ENCODE assay signal across 8 mouse cellular contexts in the genomic region with DNA sequence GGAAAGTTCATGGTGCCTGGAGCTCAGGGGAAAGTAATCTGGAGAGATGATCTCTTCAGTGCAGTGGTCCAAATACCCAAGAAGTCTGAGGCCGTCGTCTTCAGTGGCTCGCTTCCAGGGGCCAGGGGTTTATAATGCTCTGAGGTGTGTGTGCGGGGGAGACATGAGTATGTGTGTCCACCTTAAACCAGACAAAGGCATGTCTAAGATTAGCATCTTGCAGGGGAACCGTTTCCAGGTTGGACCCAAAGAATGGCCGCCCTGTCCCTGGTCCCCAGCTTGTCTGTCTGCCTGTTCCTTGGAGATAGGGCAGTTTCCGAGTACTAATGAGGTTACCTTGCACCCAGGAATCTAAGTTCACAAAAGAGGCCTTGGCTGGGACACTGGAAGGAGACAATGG. TPM values are rescaled to one million over a fixed set of nuclear protein-coding genes. Genes with fewer than 3 reads are reported as not detected.
DNase-seq lines count a peak whose midpoint lies in the region; ATAC-seq and TF ChIP-seq lines count a peak whose summit lies in the region.
"Had no signal": no experiment of that assay in that cellular context is flagged by ENCODE, and none has a peak within 500 bp of the region (broad histone marks: within the 10 kb centered on the region; RNA-seq: fewer than 3 reads in every experiment).

A gene (minus strand): TSS at position 101 of the 400 bp plus-strand sequence.

- peak within 1 kb of the TSS; percentile 73 for H3K4me2 ChIP-seq in lung, embryonic 15.5 days
- H3K4me2 ChIP-seq in forebrain, embryonic 11.5 days (ENCODE audit: low read depth, low read length, severe bottlenecking): peak within 1 kb of the TSS; percentile 85
- H3K4me2 ChIP-seq in limb, embryonic 11.5 days (ENCODE audit: low read depth, severe bottlenecking): peak within 1 kb of the TSS; percentile 74

- H3K4me3 ChIP-seq in lung, embryonic 15.5 days: peak within 1 kb of the TSS; percentile 44
- H3K4me3 ChIP-seq in forebrain, embryonic 11.5 days (ENCODE audit: low read depth, low read length): peak within 1 kb of the TSS; percentile 35
- peak within 1 kb of the TSS; percentile 32 for H3K4me3 ChIP-seq in limb, embryonic 11.5 days (ENCODE audit: low read depth, low read length)
- H3K4me3 ChIP-seq in olfactory bulb, adult 2 months (ENCODE audit: insufficient read depth, low read depth, low read length): peak within 1 kb of the TSS; percentile 51

- TF ChIP-seq POLR2A in olfactory bulb, adult 2 months (IDR thresholded peaks at IDR 0.05; ENCODE audit: insufficient read depth, low read depth, low read length): no peak

- 87% methylated on average over 7 of the region's 7 CpGs for WGBS in lung, embryonic 15.5 days
- 89% methylated on average over 7 of the region's 7 CpGs for whole genome bisulfite sequencing in forebrain, embryonic 11.5 days
- 88% methylated on average over 7 of the region's 7 CpGs for WGBS in limb, embryonic 11.5 days
- 93% methylated on average over 7 of the region's 7 CpGs for WGBS in olfactory bulb, adult 2 months

- H3K27me3 ChIP-seq in lung, embryonic 15.5 days: peaks cover 35% of the 10 kb centered on the region
- peaks cover 13% of the 10 kb centered on the region for H3K27me3 ChIP-seq in forebrain, embryonic 11.5 days (ENCODE audit: control insufficient read depth, insufficient read depth, low read length)
- H3K27me3 ChIP-seq in limb, embryonic 11.5 days (ENCODE audit: control insufficient read depth, insufficient read depth, low read length): peaks cover 23% of the 10 kb centered on the region

- peaks cover 17% of the 10 kb centered on the region for H3K4me1 ChIP-seq in lung, embryonic 15.5 days
- peaks cover 8% of the 10 kb centered on the region; the same call in 1 of the 2 replicates for H3K4me1 ChIP-seq in forebrain, embryonic 11.5 days (replicated peaks; ENCODE audit: control insufficient read depth, insufficient read depth, low read length)
- peaks cover 6% of the 10 kb centered on the region; the same call in 1 of the 2 replicates for H3K4me1 ChIP-seq in limb, embryonic 11.5 days (ENCODE audit: control insufficient read depth, insufficient read depth, low read length)
- H3K4me1 ChIP-seq in olfactory bulb, adult 2 months (ENCODE audit: control insufficient read depth, insufficient read depth, low read length): peaks cover 22% of the 10 kb centered on the region

- TF ChIP-seq CTCF in olfactory bulb, adult 2 months (IDR thresholded peaks at IDR 0.05; ENCODE audit: insufficient read depth, low read depth, low read length): no peak

- H3K9ac ChIP-seq in lung, embryonic 15.5 days: peak within 1 kb of the TSS; percentile 32; the same call in 1 of the 2 replicates
- peak within 1 kb of the TSS; percentile 63 for H3K9ac ChIP-seq in forebrain, embryonic 11.5 days (ENCODE audit: low read length)
- peak within 1 kb of the TSS; percentile 47 for H3K9ac ChIP-seq in limb, embryonic 11.5 days (ENCODE audit: low read length)

- no peak within 1 kb of the TSS for H3K27ac ChIP-seq in lung, embryonic 15.5 days
- no peak within 1 kb of the TSS for H3K27ac ChIP-seq in forebrain, embryonic 11.5 days (ENCODE audit: low read depth, low read length)
- H3K27ac ChIP-seq in limb, embryonic 11.5 days (replicated peaks; ENCODE audit: low read depth, low read length): no peak within 1 kb of the TSS
- H3K27ac ChIP-seq in olfactory bulb, adult 2 months (ENCODE audit: insufficient read depth, low read depth, low read length): peak within 1 kb of the TSS; percentile 38; the same call in 1 of the 2 replicates

- H3K36me3 ChIP-seq in lung, embryonic 15.5 days: no peaks in the 10 kb centered on the region
- no peaks in the 10 kb centered on the region for H3K36me3 ChIP-seq in forebrain, embryonic 11.5 days (ENCODE audit: control insufficient read depth, insufficient read depth, low read length)
- no peaks in the 10 kb centered on the region for H3K36me3 ChIP-seq in limb, embryonic 11.5 days (ENCODE audit: control insufficient read depth, insufficient read depth, low read length)

- no peaks in the 10 kb centered on the region for H3K9me3 ChIP-seq in lung, embryonic 15.5 days
- H3K9me3 ChIP-seq in forebrain, embryonic 11.5 days (ENCODE audit: control insufficient read depth, low read length): no peaks in the 10 kb centered on the region
- no peaks in the 10 kb centered on the region for H3K9me3 ChIP-seq in limb, embryonic 11.5 days (ENCODE audit: control insufficient read depth, low read length)

- no peak for ATAC-seq in lung, embryonic 15.5 days (ENCODE audit: borderline replicate concordance, extremely low read depth, low FRiP score, low TSS enrichment)
- ATAC-seq in forebrain, embryonic 11.5 days (replicated peaks; ENCODE audit: low FRiP score): no peak
- ATAC-seq in limb, embryonic 11.5 days (ENCODE audit: insufficient number of reproducible peaks, low FRiP score, low TSS enrichment, low read depth): no peak

- DNase-seq in lung, postnatal 14 days: no peak
- no peak for DNase-seq in forebrain, embryonic 11.5 days (ENCODE audit: low spot score)
- DNase-seq in limb, embryonic 11.5 days (ENCODE audit: low spot score): no peak
- no peak for DNase-seq in retina, postnatal 1 day
- DNase-seq in layer of hippocampus, postnatal 25 days (ENCODE audit: extremely low spot score in 1 of 2, low spot score in 1 of 2): no peak
- DNase-seq: adrenal gland, postnatal 10 days had no signal

RNA-seq across cellular contexts. Expression of the gene that starts here (rescaled TPM):
- not detected in 2 replicates for polyA plus RNA-seq in lung, embryonic 15.5 days (2015; fragmentation: Nextera tagmentation; extraction: Ambion mirVana)
- not detected in 2 replicates for polyA plus RNA-seq in forebrain, embryonic 11.5 days (2014; fragmentation: Nextera tagmentation; extraction: Ambion mirVana)
- not detected in 2 replicates for polyA plus RNA-seq in limb, embryonic 11.5 days (2014; fragmentation: Nextera tagmentation; extraction: Ambion mirVana)
- not detected in 2 replicates for polyA plus RNA-seq in olfactory bulb, adult 2 months (2012; ENCODE audit: insufficient read depth, insufficient read length, low replicate concordance, missing spikeins)
- not detected for total RNA-seq in layer of hippocampus, postnatal 25 days (2021)
- total RNA-seq: adrenal gland, postnatal 10 days had no signal
